ENCODE assay signal across 8 mouse cellular contexts in the genomic region with DNA sequence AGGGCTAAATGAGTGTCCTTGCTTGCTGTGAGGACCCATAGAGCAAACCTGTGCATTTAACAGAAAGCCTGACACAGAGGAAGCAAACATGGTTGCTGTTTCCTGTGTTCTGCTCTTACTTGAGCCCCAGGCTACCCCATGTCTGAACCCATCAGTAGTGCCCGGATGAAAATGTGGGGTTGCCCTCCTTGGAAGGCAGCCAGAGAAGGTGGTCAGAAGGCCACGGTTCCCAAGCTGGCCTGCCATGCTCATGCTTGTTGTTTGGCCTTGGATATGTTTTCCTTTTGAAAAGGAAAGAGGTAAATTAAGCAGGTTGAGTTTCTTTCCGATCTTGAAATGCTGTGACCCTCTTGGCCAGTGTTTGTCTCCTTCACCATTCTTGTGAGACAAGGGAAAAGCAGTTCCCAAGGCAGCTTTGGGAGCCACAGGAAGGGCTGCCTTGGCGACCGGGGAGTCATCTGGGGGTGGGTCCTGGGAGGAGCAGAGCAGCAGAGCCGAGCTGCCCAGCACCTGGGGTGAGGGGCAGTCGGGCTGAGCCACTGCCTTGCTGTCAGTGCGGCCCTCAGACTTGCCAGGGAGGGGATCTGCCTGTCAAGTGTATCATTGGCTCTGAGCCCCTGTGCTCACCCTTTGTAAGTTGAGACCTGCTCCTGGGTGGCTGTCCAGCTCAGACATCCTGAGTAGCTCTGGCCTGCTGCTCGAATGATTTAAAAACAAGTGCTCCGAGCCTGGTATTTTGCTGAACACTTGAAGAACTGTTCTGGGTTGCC. TPM values are rescaled to one million over a fixed set of nuclear protein-coding genes. Genes with fewer than 3 reads are reported as not detected.
A peak's percentile ranks its signal among the peaks of the same experiment; 100 is the strongest.
DNase-seq lines count a peak whose midpoint lies in the region; ATAC-seq and TF ChIP-seq lines count a peak whose summit lies in the region.

No protein-coding gene starts in this region.

- H3K36me3 ChIP-seq in kidney, embryonic 14.5 days (ENCODE audit: control insufficient read depth, insufficient read depth, low read length), result peaks cover 34% of the 10 kb centered on the region
- 0 out of 2 replicates have a peak, but pooled peaks cover 29% of the 10 kb centered on the region for H3K36me3 ChIP-seq in forebrain, postnatal 0 days (ENCODE audit: insufficient read depth)
- peaks cover 10% of the 10 kb centered on the region; the same call in 1 of the 2 replicates for H3K36me3 ChIP-seq in liver, postnatal 0 days (replicated peaks; ENCODE audit: insufficient read depth, low read length)

- ATAC-seq in kidney, embryonic 14.5 days (ENCODE audit: low FRiP score, low TSS enrichment), result peak; percentile 92
- ATAC-seq in forebrain, postnatal 0 days, result peak; percentile 74
- 0 out of 2 replicates have a peak, but pooled peaks have one; percentile 22 for ATAC-seq in liver, postnatal 0 days

- TF ChIP-seq EP300 in liver, postnatal 0 days (IDR thresholded peaks at IDR 0.05; ENCODE audit: low read depth), result no peak

- no peaks in the 10 kb centered on the region for H3K9me3 ChIP-seq in kidney, embryonic 14.5 days (ENCODE audit: control insufficient read depth, low read length)
- no peaks in the 10 kb centered on the region for H3K9me3 ChIP-seq in forebrain, postnatal 0 days (ENCODE audit: low read length)
- no peaks in the 10 kb centered on the region for H3K9me3 ChIP-seq in liver, postnatal 0 days (ENCODE audit: low read length)

- no peak overlapping the region for H3K4me2 ChIP-seq in kidney, embryonic 14.5 days (replicated peaks; ENCODE audit: low read depth, low read length)
- no peak overlapping the region for H3K4me2 ChIP-seq in forebrain, postnatal 0 days (ENCODE audit: low read depth)
- H3K4me2 ChIP-seq in liver, postnatal 0 days (ENCODE audit: low read depth, low read length), result no peak overlapping the region

- no peaks in the 10 kb centered on the region for H3K27me3 ChIP-seq in kidney, embryonic 14.5 days (ENCODE audit: control insufficient read depth, insufficient read depth, low read length)
- H3K27me3 ChIP-seq in forebrain, postnatal 0 days (ENCODE audit: insufficient read depth, low read length), result no peaks in the 10 kb centered on the region
- H3K27me3 ChIP-seq in liver, postnatal 0 days (ENCODE audit: insufficient read depth, low read length), result no peaks in the 10 kb centered on the region

- no peak overlapping the region for H3K4me3 ChIP-seq in kidney, embryonic 14.5 days (ENCODE audit: low read length)
- no peak overlapping the region for H3K4me3 ChIP-seq in forebrain, postnatal 0 days (ENCODE audit: low read depth, low read length)
- no peak overlapping the region for H3K4me3 ChIP-seq in liver, postnatal 0 days (ENCODE audit: low read depth, low read length)

- peak overlapping the region; percentile 34; the same call in 1 of the 2 replicates for H3K9ac ChIP-seq in kidney, embryonic 14.5 days (ENCODE audit: low read depth, low read length)
- H3K9ac ChIP-seq in forebrain, postnatal 0 days, result no peak overlapping the region
- no peak overlapping the region for H3K9ac ChIP-seq in liver, postnatal 0 days (replicated peaks)

- 6% methylated on average over 10 of the region's 10 CpGs for WGBS in kidney, embryonic 14.5 days
- WGBS in forebrain, postnatal 0 days, result 19% methylated on average over 10 of the region's 10 CpGs
- WGBS in liver, postnatal 0 days (ENCODE audit: insufficient replicate concordance), result 31% methylated on average over 10 of the region's 10 CpGs

- peak overlapping the region; percentile 94 for H3K27ac ChIP-seq in kidney, embryonic 14.5 days (ENCODE audit: low read depth, low read length)
- peak overlapping the region; percentile 46 for H3K27ac ChIP-seq in forebrain, postnatal 0 days (ENCODE audit: low read depth, low read length)
- H3K27ac ChIP-seq in liver, postnatal 0 days (ENCODE audit: low read depth), result peak overlapping the region; percentile 18

- TF ChIP-seq CTCF in forebrain, postnatal 0 days (IDR thresholded peaks at IDR 0.05; ENCODE audit: low read depth), result no peak
- TF ChIP-seq CTCF in liver, postnatal 0 days (IDR thresholded peaks at IDR 0.05; ENCODE audit: low read depth), result no peak

- H3K4me1 ChIP-seq in kidney, embryonic 14.5 days (ENCODE audit: control insufficient read depth, insufficient read depth, low read length), result peaks cover 35% of the 10 kb centered on the region
- no peaks in the 10 kb centered on the region for H3K4me1 ChIP-seq in forebrain, postnatal 0 days (ENCODE audit: insufficient read depth)
- H3K4me1 ChIP-seq in liver, postnatal 0 days (ENCODE audit: insufficient read depth), result peaks cover 27% of the 10 kb centered on the region

- DNase-seq in kidney, adult 18-20 months, result no peak
- DNase-seq in Muller cell, postnatal 12 days (ENCODE audit: inconsistent ontology term), result peak; percentile 45
- peak; percentile 13 for DNase-seq in forebrain, postnatal 0 days
- no peak for DNase-seq in liver, postnatal 0 days
- DNase-seq in urinary bladder, adult 18-20 months (ENCODE audit: low spot score in 2 of 2), result no peak
- no peak for DNase-seq in ovary, postnatal 10 days (ENCODE audit: low spot score)
- no peak for DNase-seq in layer of hippocampus, postnatal 10 days (ENCODE audit: low spot score in 2 of 2)

RNA-seq across cellular contexts. Expression of gene Trim8, which starts 30.0 kb away (rescaled TPM):
- polyA plus RNA-seq in kidney, embryonic 14.5 days (2014; fragmentation: Nextera tagmentation; extraction: Ambion mirVana), result 28.3 and 35.6 TPM in 2 replicates
- 68.6 and 76.5 TPM in 2 replicates for total RNA-seq in forebrain, postnatal 0 days (2014; rRNA removed)
- 25.9 and 28.2 TPM in 2 replicates for polyA plus RNA-seq in forebrain, postnatal 0 days (2015; fragmentation: Nextera tagmentation; extraction: Ambion mirVana)
- 7.9 and 9.8 TPM in 2 replicates for polyA plus RNA-seq in liver, postnatal 0 days (2015; fragmentation: Nextera tagmentation; extraction: Ambion mirVana)
- 100 to 1,000 TPM; 108 to 111 TPM for total RNA-seq in layer of hippocampus, postnatal 10 days (2021)

Comparison
In these comparisons a context has a peak if more than half of its experiments do, and no peak if none do; other contexts are left out.
1. ATAC-seq: peak in every context shown above with its lines; median percentile 92 in kidney, embryonic 14.5 days; 74 in forebrain, postnatal 0 days; 22 in liver, postnatal 0 days.
2. H3K27ac ChIP-seq: peak in every context shown above with its lines; median percentile 94 in kidney, embryonic 14.5 days; 46 in forebrain, postnatal 0 days; 18 in liver, postnatal 0 days.
3. DNase-seq: peak in Muller cell, postnatal 12 days (single experiment) and forebrain, postnatal 0 days (single experiment); none in kidney, adult 18-20 months (single experiment), liver, postnatal 0 days (single experiment), urinary bladder, adult 18-20 months (0 of 2), ovary, postnatal 10 days (single experiment) and layer of hippocampus, postnatal 10 days (0 of 2).